Mouse (Mus musculus) neural tube, embryonic 11.5 days (tissue): ENCODE results near the gene Rdh7. TPM values are rescaled to one million over a fixed set of nuclear protein-coding genes. Genes with fewer than 3 reads are reported as not detected.

Source experiments
- ATAC-seq: fragments of 200-750 bp; cut with Nextera tagmentation; 2 replicates; pipeline ENCODE4 v1.8.0; 2017; ENCODE audit warnings: moderate number of reproducible peaks, mild to moderate bottlenecking, moderate TSS enrichment, moderate library complexity; ENCODE audit not compliant: insufficient read depth, low FRiP score, low TSS enrichment
- DNase-seq: peaks from one replicate; pipeline ENCODE4 v3.0.0-alpha.2; 2015; ENCODE audit warnings: low spot score
- H3K27ac ChIP-seq: fragments of 300-500 bp; sonication (generic); 2 replicates; pipeline ENCODE4 v1.5.1; 2014; ENCODE audit warnings: low read depth, mild to moderate bottlenecking, low read length
- H3K27me3 ChIP-seq: fragments of 300-500 bp; sonication (generic); 2 replicates; pipeline ENCODE4 v1.6.1; 2014; ENCODE audit warnings: mild to moderate bottlenecking, low read length, mixed read lengths; ENCODE audit not compliant: control insufficient read depth, insufficient read depth
- H3K36me3 ChIP-seq: fragments of 300-500 bp; sonication (generic); 2 replicates; pipeline ENCODE4 v1.6.1; 2014; ENCODE audit warnings: mild to moderate bottlenecking, low read length, moderate library complexity, mixed read lengths; ENCODE audit not compliant: control insufficient read depth, insufficient read depth
- H3K4me1 ChIP-seq: fragments of 300-500 bp; sonication (generic); 2 replicates; pipeline ENCODE4 v1.6.1; 2014; ENCODE audit warnings: low read length, mixed read lengths; ENCODE audit not compliant: control insufficient read depth, insufficient read depth
- H3K4me2 ChIP-seq: fragments of 300-500 bp; sonication (generic); 2 replicates; pipeline ENCODE4 v1.6.1; 2014; ENCODE audit warnings: low read depth, mild to moderate bottlenecking, moderate library complexity
- H3K4me3 ChIP-seq: fragments of 300-500 bp; sonication (generic); 2 replicates; pipeline ENCODE4 v1.5.1; 2014; ENCODE audit warnings: low read depth, low read length
- H3K9ac ChIP-seq: fragments of 300-500 bp; sonication (generic); 2 replicates; pipeline ENCODE4 v1.6.1; 2014; ENCODE audit warnings: mild to moderate bottlenecking, low read length
- H3K9me3 ChIP-seq: fragments of 300-500 bp; sonication (generic); 2 replicates; pipeline ENCODE4 v1.6.1; 2016; ENCODE audit warnings: low read length; ENCODE audit not compliant: control insufficient read depth
- WGBS: fragments of 180-500 bp; shearing (Covaris S2); extraction: QIAGEN DNeasy Blood & Tissue Kit; methylation state at CpG from one replicate; pipeline ENCODE4 v1.1.7; 2014; 5-methylcytosine and 5-hydroxymethylcytosine counted together
- polyA plus RNA-seq: library from polyadenylated mRNA; unstranded; fragments of >200 nt; fragmentation: Nextera tagmentation; extraction: Ambion mirVana; gene quantifications from 2 replicates; pipeline ENCODE4 v1.2.1, GENCODE M21; 2014

Gene Rdh7
- not detected in 2 replicates for polyA plus RNA-seq

DNA sequence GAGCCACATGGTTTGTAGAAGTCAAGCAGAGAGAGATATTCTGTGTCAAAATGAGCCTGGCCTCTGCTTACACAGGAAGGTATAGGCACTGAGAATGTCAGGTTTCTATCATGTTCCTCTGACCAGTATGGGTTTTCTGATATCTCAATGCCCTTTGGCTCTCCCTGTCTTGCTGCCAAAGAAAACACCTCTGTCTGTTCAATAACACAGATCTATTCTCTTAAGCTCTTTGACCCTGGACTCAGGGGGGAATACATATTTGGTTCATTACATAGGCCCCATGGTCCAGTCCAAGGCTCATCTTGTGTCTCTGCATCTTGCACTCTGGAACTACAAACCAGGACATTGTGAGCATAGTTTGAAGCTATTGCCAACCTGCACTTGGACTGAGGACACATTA lies at the start of gene Rdh7:
TSS of gene Rdh7 (minus strand) at position 213 of the 400 bp plus-strand sequence.
- no peak for DNase-seq
- no peaks in the 10 kb centered on the region for H3K27me3 ChIP-seq
- H3K4me1 ChIP-seq = no peaks in the 10 kb centered on the region
- H3K4me3 ChIP-seq = no peak within 1 kb of the TSS
- no peak within 1 kb of the TSS for H3K4me2 ChIP-seq
- ATAC-seq = no peak
- no peak within 1 kb of the TSS for H3K9ac ChIP-seq
- H3K27ac ChIP-seq = no peak within 1 kb of the TSS
- no peaks in the 10 kb centered on the region for H3K9me3 ChIP-seq
- no peaks in the 10 kb centered on the region for H3K36me3 ChIP-seq

DNA sequence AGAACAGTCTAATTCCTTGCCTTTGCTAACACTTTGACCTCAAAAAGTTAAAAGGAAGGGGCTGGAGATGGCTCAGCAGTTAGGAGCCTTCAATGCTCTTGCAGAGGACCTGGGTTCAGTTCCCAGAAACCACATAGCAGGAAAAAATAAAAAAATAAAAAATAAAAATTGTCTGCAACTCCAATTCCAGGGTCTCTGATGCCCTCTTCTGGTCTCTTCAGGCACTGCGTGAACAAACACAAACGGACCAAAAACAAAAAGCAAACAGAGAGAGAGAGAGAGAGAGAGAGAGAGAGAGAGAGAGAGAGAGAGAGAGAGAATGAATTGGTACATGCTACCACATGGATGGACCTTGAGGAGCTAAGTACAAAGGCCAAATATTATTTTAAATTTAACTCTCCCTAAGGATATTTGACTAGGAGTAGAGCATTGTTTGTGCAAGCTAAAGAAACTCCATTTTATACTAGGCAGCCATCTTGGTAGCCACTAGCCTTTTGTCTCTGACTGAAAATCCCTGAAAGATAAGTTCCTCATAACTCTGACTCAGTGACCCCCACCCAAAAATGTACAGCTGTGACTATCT lies 48.9 kb upstream of the Rdh7 start:
- H3K27me3 ChIP-seq = no peaks in the 10 kb centered on the region
- DNase-seq = peak; percentile 47
- no peak overlapping the region for H3K9ac ChIP-seq
- ATAC-seq = no peak
- H3K36me3 ChIP-seq = no peaks in the 10 kb centered on the region
- no peak overlapping the region for H3K27ac ChIP-seq
- no peak overlapping the region for H3K4me3 ChIP-seq
- H3K9me3 ChIP-seq = no peaks in the 10 kb centered on the region
- H3K4me2 ChIP-seq = no peak overlapping the region
- no peaks in the 10 kb centered on the region for H3K4me1 ChIP-seq
- 4% methylated on average over 2 of the region's 2 CpGs for WGBS

GRCm38 (mm10) chr10:127936747-127937409 lies 48.3 kb upstream of the Rdh7 start:
- Histone ChIP-seq H3K36me3 (no peaks in the 10 kb centered on the region), H3K27me3 (no peaks in the 10 kb centered on the region), H3K4me2 (no peak overlapping the region), H3K9ac (no peak overlapping the region), H3K27ac (no peak overlapping the region), H3K4me1 (no peaks in the 10 kb centered on the region), H3K9me3 (no peaks in the 10 kb centered on the region), H3K4me3 (no peak overlapping the region)
- no peak for DNase-seq
- 89% methylated on average over 19 of the region's 19 CpGs for WGBS
- ATAC-seq = no peak

DNA sequence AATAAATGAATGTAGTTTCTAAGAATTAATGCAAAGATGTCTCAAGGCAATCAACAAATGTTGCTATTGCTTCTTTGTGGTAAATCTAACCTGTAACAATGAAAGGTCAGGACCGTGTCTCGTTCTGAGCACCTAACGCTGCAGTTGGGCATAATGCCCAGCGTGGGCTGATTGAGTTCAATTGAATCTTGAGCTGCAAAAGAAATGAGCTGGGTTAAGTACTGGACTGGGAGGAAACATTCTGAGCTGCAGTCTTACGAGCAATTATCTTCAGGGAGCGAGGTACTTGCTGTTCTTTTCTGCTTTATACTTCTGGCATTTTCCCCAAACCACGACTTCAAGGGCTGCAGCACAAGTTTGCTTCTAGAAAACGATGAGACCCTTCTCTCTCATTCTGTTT lies 47.7 kb upstream of the Rdh7 start:
- Histone ChIP-seq H3K4me3 (no peak overlapping the region), H3K27me3 (no peaks in the 10 kb centered on the region), H3K9me3 (no peaks in the 10 kb centered on the region), H3K27ac (no peak overlapping the region), H3K4me1 (no peaks in the 10 kb centered on the region), H3K36me3 (no peaks in the 10 kb centered on the region), H3K9ac (no peak overlapping the region), H3K4me2 (no peak overlapping the region)
- DNase-seq (no peak), ATAC-seq (no peak)
- WGBS = 88% methylated on average over 8 of the region's 8 CpGs

GRCm38 (mm10) chr10:127932290-127932926 lies 43.8 kb upstream of the Rdh7 start:
- no peaks in the 10 kb centered on the region for H3K4me1 ChIP-seq
- no peak for DNase-seq
- H3K4me2 ChIP-seq = no peak overlapping the region
- ATAC-seq = no peak
- no peak overlapping the region for H3K4me3 ChIP-seq
- no peak overlapping the region for H3K27ac ChIP-seq
- H3K9ac ChIP-seq = no peak overlapping the region
- no peaks in the 10 kb centered on the region for H3K36me3 ChIP-seq
- no peaks in the 10 kb centered on the region for H3K27me3 ChIP-seq
- 69% methylated on average over 8 of the region's 8 CpGs for WGBS
- no peaks in the 10 kb centered on the region for H3K9me3 ChIP-seq

DNA sequence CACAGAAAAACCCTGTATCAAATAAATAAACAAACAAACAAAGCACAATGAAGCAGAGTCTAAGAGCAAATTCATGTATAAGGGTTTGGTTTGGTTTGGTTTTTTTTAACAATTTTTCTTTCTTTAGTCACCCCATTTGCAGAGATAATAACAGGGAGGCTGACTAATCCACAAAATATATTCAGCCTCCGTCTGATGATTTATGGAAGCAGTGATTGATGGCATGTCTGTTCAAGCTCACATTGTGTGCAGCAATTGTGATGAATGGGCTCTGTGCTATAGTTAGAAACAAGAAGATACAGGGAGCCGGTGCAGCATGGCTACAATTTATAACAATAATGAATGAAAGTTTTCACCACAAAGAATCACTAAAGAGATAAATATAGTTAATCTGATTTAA lies 39.1 kb upstream of the Rdh7 start:
- no peaks in the 10 kb centered on the region for H3K9me3 ChIP-seq
- no peaks in the 10 kb centered on the region for H3K4me1 ChIP-seq
- no peak overlapping the region for H3K9ac ChIP-seq
- DNase-seq (no peak), ATAC-seq (no peak)
- H3K27me3 ChIP-seq = no peaks in the 10 kb centered on the region
- H3K36me3 ChIP-seq = no peaks in the 10 kb centered on the region
- H3K4me3 ChIP-seq = no peak overlapping the region
- 70% methylated on average over 2 of the region's 2 CpGs for WGBS
- no peak overlapping the region for H3K4me2 ChIP-seq
- no peak overlapping the region for H3K27ac ChIP-seq

DNA sequence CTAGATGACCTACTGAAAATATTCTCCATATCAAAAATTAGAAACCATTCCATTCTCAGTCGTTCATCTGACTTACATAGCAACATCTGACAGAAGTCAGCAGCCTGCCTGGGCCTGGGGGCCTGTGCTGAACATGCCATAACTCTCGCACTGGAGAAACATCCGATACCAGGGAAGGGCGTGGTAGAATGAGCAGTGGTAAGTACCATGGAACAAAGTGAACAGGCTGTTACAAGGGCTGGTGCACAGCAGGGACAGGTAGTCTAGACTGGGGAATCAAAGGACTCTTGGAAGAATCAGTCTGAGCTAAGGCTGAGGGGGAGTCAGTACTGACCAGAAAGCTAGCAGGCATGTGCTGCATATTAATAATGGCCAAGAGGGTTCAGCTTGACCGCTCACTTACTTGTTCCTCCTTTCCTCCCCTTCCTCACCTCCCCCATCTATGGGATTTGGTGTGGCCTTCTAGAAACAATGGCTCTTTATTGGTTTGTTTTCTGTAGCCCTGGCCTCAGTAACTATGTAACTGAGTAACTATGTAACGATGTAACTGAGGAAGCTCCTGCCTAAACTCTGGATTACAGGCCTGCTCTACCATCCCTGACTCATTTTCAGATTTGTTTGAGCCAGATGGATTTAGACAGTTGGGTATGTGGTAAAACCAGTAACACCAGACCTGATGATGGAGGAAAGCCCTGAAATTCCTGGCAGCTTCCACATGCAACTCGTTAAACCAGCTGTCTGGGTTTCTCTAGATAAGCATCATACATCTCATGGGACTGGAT lies 36.2 kb upstream of the Rdh7 start:
- no peaks in the 10 kb centered on the region for H3K9me3 ChIP-seq
- H3K4me2 ChIP-seq = no peak overlapping the region
- no peaks in the 10 kb centered on the region for H3K4me1 ChIP-seq
- H3K36me3 ChIP-seq = no peaks in the 10 kb centered on the region
- WGBS = 72% methylated on average over 7 of the region's 7 CpGs
- no peak overlapping the region for H3K27ac ChIP-seq
- DNase-seq (no peak), ATAC-seq (no peak)
- H3K27me3 ChIP-seq = no peaks in the 10 kb centered on the region
- no peak overlapping the region for H3K9ac ChIP-seq
- H3K4me3 ChIP-seq = no peak overlapping the region

GRCm38 (mm10) chr10:127923024-127923423 lies 34.4 kb upstream of the Rdh7 start:
- Histone ChIP-seq H3K4me3 (no peak overlapping the region), H3K27me3 (no peaks in the 10 kb centered on the region), H3K4me2 (no peak overlapping the region), H3K36me3 (no peaks in the 10 kb centered on the region), H3K9me3 (no peaks in the 10 kb centered on the region), H3K9ac (no peak overlapping the region), H3K27ac (no peak overlapping the region), H3K4me1 (no peaks in the 10 kb centered on the region)
- ATAC-seq = no peak
- no peak for DNase-seq
- WGBS = 87% methylated on average over 8 of the region's 8 CpGs
